Mouse (Mus musculus) forebrain, embryonic 16.5 days (tissue): ENCODE results near the gene Ston2. TPM values are rescaled to one million over a fixed set of nuclear protein-coding genes. Genes with fewer than 3 reads are reported as not detected.

Experiments used
- ATAC-seq: fragments of 200-750 bp; cut with Nextera tagmentation; 2 replicates; pipeline ENCODE4 v1.8.0; 2017; ENCODE audit warnings: mild to moderate bottlenecking, moderate library complexity
- H3K27ac ChIP-seq: fragments of 300-500 bp; sonication (generic); 2 replicates; pipeline ENCODE4 v1.5.1; 2014; ENCODE audit warnings: low read length, control low read depth
- H3K27me3 ChIP-seq: fragments of 300-500 bp; sonication (generic); replicated peaks from 2 replicates; pipeline ENCODE4 v1.6.1; 2014; ENCODE audit warnings: low read length; ENCODE audit not compliant: control insufficient read depth, insufficient read depth
- H3K36me3 ChIP-seq: fragments of 300-500 bp; sonication (generic); 2 replicates; pipeline ENCODE4 v1.6.1; 2014; ENCODE audit not compliant: control insufficient read depth, insufficient read depth
- H3K4me1 ChIP-seq: fragments of 300-500 bp; sonication (generic); replicated peaks from 2 replicates; pipeline ENCODE4 v1.6.1; 2014; ENCODE audit warnings: low read length; ENCODE audit not compliant: control insufficient read depth, insufficient read depth
- H3K4me2 ChIP-seq: fragments of 300-500 bp; sonication (generic); 2 replicates; pipeline ENCODE4 v1.6.1; 2014; ENCODE audit warnings: mild to moderate bottlenecking, low read length, control low read depth
- H3K4me3 ChIP-seq: fragments of 300-500 bp; sonication (generic); replicated peaks from 2 replicates; pipeline ENCODE4 v1.5.1; 2014; ENCODE audit warnings: mild to moderate bottlenecking, low read length, control low read depth
- H3K9ac ChIP-seq: fragments of 300-500 bp; sonication (generic); replicated peaks from 2 replicates; pipeline ENCODE4 v1.6.1; 2014; ENCODE audit warnings: low read depth, low read length, control low read depth
- H3K9me3 ChIP-seq: fragments of 300-500 bp; sonication (generic); 2 replicates; pipeline ENCODE4 v1.6.1; 2016; ENCODE audit warnings: low read length; ENCODE audit not compliant: control insufficient read depth
- WGBS: fragments of 180-500 bp; shearing (Covaris S2); extraction: QIAGEN DNeasy Blood & Tissue Kit; methylation state at CpG from one replicate; pipeline ENCODE4 v1.1.7; 2014; 5-methylcytosine and 5-hydroxymethylcytosine counted together
- polyA plus RNA-seq: library from polyadenylated mRNA; unstranded; fragments of >200 nt; fragmentation: Nextera tagmentation; extraction: Ambion mirVana; gene quantifications from 2 replicates; pipeline ENCODE4 v1.2.1, GENCODE M21; 2015

Ston2 gene
- polyA plus RNA-seq, 1 experiment from 2014 or later: 6.4 TPM

GRCm38 (mm10) chr12:91607678-91608077 lies 180.5 kb downstream of the Ston2 start:
- 28% methylated on average over 7 of the region's 7 CpGs for WGBS
- no peak overlapping the region for H3K9ac ChIP-seq
- H3K9me3 ChIP-seq: no peaks in the 10 kb centered on the region
- no peaks in the 10 kb centered on the region for H3K4me1 ChIP-seq
- no peak overlapping the region for H3K27ac ChIP-seq
- no peaks in the 10 kb centered on the region for H3K27me3 ChIP-seq
- ATAC-seq: no peak
- no peak overlapping the region for H3K4me2 ChIP-seq
- no peaks in the 10 kb centered on the region for H3K36me3 ChIP-seq
- H3K4me3 ChIP-seq: no peak overlapping the region

DNA sequence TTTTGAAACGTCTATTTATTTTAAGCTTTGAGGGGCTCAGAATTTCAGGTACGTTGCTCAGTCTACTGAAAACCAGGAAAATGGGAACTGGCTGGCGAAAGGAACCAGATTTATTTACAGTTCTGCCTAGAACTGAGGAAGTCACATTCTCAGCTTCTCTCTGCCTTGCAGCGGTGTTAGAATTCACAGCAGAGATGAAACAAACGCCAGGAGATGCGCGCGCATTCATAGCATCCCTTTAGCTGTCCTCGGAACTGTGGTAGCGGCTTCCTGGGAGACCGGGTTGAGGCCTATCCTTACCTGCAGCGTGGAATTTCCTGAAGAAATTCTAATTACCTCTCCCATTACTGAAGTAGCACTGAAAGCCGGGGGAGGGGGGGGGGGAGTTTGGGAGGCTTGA lies 181.5 kb downstream of the Ston2 start:
- H3K27me3 ChIP-seq: no peaks in the 10 kb centered on the region
- H3K36me3 ChIP-seq: no peaks in the 10 kb centered on the region
- H3K4me3 ChIP-seq: no peak overlapping the region
- no peak for ATAC-seq
- H3K9me3 ChIP-seq: no peaks in the 10 kb centered on the region
- H3K4me2 ChIP-seq: no peak overlapping the region
- H3K9ac ChIP-seq: no peak overlapping the region
- no peaks in the 10 kb centered on the region for H3K4me1 ChIP-seq
- H3K27ac ChIP-seq: no peak overlapping the region
- 83% methylated on average over 13 of the region's 13 CpGs for WGBS

DNA sequence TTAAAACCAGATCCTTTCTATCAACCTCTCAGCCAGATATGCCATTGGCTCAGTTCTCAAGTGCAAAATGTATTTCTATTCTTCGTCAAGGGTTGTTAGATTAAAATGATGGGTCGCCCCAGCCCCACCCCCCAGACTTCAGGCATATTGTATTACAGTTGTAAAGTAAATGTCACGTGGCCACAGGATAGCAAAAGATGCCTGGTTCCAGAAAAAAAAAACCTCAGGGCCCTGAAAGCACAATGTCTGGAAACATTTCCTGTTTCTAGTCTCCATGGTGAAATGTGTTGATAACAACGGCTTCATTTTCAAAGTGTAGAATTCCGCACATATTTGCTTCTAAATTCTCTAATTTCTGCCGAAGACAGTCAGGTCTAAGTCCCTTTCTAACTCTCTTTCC lies 183.6 kb downstream of the Ston2 start:
- no peaks in the 10 kb centered on the region for H3K4me1 ChIP-seq
- WGBS: 77% methylated on average over 6 of the region's 6 CpGs

GRCm38 (mm10) chr12:91592128-91592527 lies 196.1 kb downstream of the Ston2 start:
- Histone ChIP-seq H3K4me3 (no peak overlapping the region), H3K27me3 (no peaks in the 10 kb centered on the region), H3K4me1 (peaks cover 8% of the 10 kb centered on the region), H3K36me3 (no peaks in the 10 kb centered on the region), H3K4me2 (no peak overlapping the region), H3K9me3 (no peaks in the 10 kb centered on the region), H3K9ac (no peak overlapping the region), H3K27ac (no peak overlapping the region)
- WGBS: 99% methylated on average over 3 of the region's 3 CpGs
- ATAC-seq: no peak

More for the DNA sequence above, 183.6 kb downstream of the Ston2 start:
- no peak overlapping the region for H3K9ac ChIP-seq
- H3K27ac ChIP-seq: no peak overlapping the region
- H3K36me3 ChIP-seq: no peaks in the 10 kb centered on the region
- H3K4me3 ChIP-seq: no peak overlapping the region
- H3K9me3 ChIP-seq: no peaks in the 10 kb centered on the region
- no peak overlapping the region for H3K4me2 ChIP-seq
- H3K27me3 ChIP-seq: no peaks in the 10 kb centered on the region
- no peak for ATAC-seq

DNA sequence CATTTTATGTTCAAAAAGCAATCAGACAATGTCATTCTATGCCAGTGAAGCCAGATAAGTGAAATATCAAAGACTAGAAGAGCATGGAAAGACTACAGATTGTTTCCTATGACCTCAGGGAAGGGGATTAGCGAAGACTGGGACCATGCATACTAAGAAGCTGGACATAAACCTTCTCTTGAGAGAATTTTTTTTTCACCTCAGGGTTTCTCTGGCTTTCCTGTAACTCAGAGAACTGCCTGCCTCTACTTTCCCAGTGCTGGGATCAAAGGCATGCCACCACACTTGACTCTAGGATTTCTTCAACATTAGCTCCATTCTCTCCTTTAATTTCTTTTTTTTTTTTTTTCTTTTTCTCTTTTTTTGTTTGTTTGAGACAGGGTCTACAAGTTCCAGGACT lies 197.0 kb downstream of the Ston2 start:
- 79% methylated on average over 1 of the region's 1 CpGs for WGBS
- H3K27me3 ChIP-seq: no peaks in the 10 kb centered on the region
- peak overlapping the region; percentile 74 for H3K4me2 ChIP-seq
- no peak overlapping the region for H3K27ac ChIP-seq
- no peak for ATAC-seq
- no peaks in the 10 kb centered on the region for H3K36me3 ChIP-seq
- H3K9me3 ChIP-seq: no peaks in the 10 kb centered on the region
- H3K9ac ChIP-seq: no peak overlapping the region
- peaks cover 12% of the 10 kb centered on the region for H3K4me1 ChIP-seq
- no peak overlapping the region for H3K4me3 ChIP-seq

- 25% methylated on average over 6 of the region's 6 CpGs for WGBS
- no peak for ATAC-seq
- peak overlapping the region; percentile 91 for H3K9ac ChIP-seq
Observed at GRCm38 (mm10) chr12:91590716-91591115, 197.5 kb downstream of the Ston2 start.

GRCm38 (mm10) chr12:91589847-91590690 lies 198.1 kb downstream of the Ston2 start, which contains the start of gene Gtf2a1:
TSS of gene Gtf2a1 (minus strand) at chr12:91590487.
- Histone ChIP-seq H3K9ac (peak within 1 kb of the TSS; percentile 100), H3K4me3 (peak within 1 kb of the TSS; percentile 84), H3K4me2 (peak within 1 kb of the TSS; percentile 74), H3K9me3 (no peaks in the 10 kb centered on the region), H3K36me3 (peaks cover 4% of the 10 kb centered on the region; the same call in 1 of the 2 replicates), H3K27me3 (no peaks in the 10 kb centered on the region), H3K27ac (peak within 1 kb of the TSS; percentile 100), H3K4me1 (peaks cover 12% of the 10 kb centered on the region)
- ATAC-seq: peak; percentile 77
- 1% methylated on average over 59 of the region's 99 CpGs for WGBS

More at GRCm38 (mm10) chr12:91590716-91591115, 197.5 kb downstream of the Ston2 start:
- H3K27ac ChIP-seq: peak overlapping the region; percentile 100
- H3K4me2 ChIP-seq: peak overlapping the region; percentile 74
- H3K36me3 ChIP-seq: peaks cover 2% of the 10 kb centered on the region; the same call in 1 of the 2 replicates
- peaks cover 12% of the 10 kb centered on the region for H3K4me1 ChIP-seq
- H3K9me3 ChIP-seq: no peaks in the 10 kb centered on the region
- H3K27me3 ChIP-seq: no peaks in the 10 kb centered on the region
- H3K4me3 ChIP-seq: peak overlapping the region; percentile 84

- Histone ChIP-seq H3K27ac (peak overlapping the region; percentile 100), H3K9me3 (no peaks in the 10 kb centered on the region), H3K36me3 (peaks cover 5% of the 10 kb centered on the region; the same call in 1 of the 2 replicates), H3K4me2 (peak overlapping the region; percentile 23), H3K27me3 (no peaks in the 10 kb centered on the region), H3K4me1 (peaks cover 12% of the 10 kb centered on the region), H3K4me3 (peak overlapping the region; percentile 84), H3K9ac (peak overlapping the region; percentile 100)
- 2% methylated on average over 10 of the region's 11 CpGs for WGBS
- ATAC-seq: no peak
Observed at GRCm38 (mm10) chr12:91589542-91589846, 198.7 kb downstream of the Ston2 start.

DNA sequence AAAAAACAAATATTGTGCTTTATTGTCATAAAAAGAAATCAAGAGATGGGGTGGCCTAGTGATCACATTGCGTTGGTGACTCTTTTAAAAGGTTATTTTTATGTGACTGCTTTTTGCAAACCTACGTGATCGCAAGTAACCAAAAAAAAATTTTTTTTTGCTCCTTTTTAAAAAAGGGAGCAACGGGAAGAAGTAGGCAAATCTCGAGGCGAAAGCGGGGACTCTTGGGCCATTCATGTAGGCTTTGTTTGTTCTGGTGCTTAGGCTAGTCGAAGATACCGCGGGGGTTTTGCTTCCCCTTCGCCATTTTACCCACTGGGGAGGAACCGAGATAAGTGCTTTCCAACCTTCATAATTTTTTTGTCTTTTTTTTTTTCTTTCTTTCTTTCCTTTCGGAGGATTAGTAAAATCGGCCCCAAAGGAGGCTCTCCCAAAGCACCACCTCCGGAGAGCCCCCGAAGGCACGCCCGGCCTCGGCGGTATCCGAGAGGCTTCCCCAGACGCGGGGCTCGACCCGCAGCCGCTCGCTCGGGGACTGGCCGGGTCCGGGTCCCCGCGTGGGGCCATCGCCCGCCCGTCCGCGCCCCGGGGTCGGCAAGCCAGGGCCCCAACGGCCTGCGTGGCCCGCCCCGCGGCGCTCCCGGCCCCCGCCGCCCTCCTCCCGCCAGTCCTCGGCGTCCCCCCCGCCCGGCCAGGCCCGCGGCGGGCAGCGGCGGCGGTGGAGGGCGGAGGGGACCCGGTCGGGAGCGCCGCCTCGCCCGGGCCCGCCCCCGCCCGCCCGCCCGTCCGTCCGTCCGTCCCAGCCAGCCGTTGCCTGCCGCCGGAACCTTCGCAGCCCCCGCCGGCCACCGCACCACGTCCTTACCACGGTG lies 199.3 kb downstream of the Ston2 start:
- Histone ChIP-seq H3K9ac (peak overlapping the region; percentile 100), H3K4me1 (peaks cover 17% of the 10 kb centered on the region), H3K36me3 (peaks cover 5% of the 10 kb centered on the region; the same call in 1 of the 2 replicates), H3K9me3 (no peaks in the 10 kb centered on the region), H3K4me3 (peak overlapping the region; percentile 84), H3K4me2 (peak overlapping the region; percentile 10), H3K27me3 (no peaks in the 10 kb centered on the region), H3K27ac (peak overlapping the region; percentile 100)
- under 1% methylated on average over 78 of the region's 83 CpGs for WGBS
- ATAC-seq: no peak
